Mouse (Mus musculus): ENCODE results near the gene Ano1.

DNA sequence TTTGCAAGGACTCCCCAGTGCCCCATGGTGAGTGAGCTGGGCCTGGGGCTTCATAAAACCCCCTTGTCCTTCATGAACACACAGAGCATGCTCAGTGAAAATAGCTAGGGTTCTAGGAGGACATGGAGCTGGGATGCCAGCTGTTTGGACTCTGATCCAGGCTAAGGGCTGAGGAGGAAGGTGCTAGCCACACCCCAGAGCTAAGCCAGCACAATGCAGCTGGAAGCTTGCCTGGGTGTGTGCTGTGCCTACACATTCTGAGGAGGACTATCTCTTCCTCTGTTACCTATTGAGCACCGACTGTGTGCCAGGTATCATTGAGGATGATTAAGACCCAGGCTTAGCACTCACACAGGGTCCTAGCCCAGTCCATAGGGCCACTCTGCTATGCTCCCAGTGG, 30.6 kb upstream of the Ano1 start:
- TF ChIP-seq CTCF (IDR thresholded peaks at IDR 0.05) (no peak), EP300 (IDR thresholded peaks at IDR 0.05) (no peak)
